Mouse (Mus musculus): ENCODE data around the gene Nhs. TPM values are rescaled to one million over a fixed set of nuclear protein-coding genes. Genes with fewer than 3 reads are reported as not detected.

The Nhs gene
- total RNA-seq, 2 experiments from 2014 or later = 4.0 to 4.1 TPM

DNA sequence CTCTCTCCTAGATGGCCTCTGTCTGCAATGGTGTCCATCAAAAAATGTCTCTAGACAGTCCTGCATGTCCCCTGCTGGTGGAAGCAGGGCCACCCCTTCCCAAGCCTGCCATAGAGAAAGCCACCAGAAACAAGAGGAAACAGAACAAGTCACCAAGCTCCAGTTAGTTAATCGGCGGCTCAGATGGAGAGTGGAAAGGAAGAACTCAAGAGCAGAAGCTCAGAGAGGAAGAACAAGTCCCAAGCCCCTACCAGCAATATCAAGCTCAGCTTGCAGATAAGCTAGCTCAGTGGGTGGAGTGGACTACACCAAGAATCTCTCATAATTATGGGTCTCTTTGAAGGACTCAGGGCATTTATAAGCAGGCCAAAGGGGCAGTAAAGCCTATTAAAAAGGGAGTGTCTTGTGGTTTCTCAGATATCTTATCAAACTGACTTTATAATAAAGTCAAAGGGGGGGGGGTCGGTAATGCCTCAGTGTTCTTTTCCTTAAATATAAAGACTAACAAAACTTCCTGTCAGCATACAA, 139.4 kb downstream of the Nhs start:
- DNase-seq (ENCODE audit: low spot score in 2 of 2) = no peak

DNA sequence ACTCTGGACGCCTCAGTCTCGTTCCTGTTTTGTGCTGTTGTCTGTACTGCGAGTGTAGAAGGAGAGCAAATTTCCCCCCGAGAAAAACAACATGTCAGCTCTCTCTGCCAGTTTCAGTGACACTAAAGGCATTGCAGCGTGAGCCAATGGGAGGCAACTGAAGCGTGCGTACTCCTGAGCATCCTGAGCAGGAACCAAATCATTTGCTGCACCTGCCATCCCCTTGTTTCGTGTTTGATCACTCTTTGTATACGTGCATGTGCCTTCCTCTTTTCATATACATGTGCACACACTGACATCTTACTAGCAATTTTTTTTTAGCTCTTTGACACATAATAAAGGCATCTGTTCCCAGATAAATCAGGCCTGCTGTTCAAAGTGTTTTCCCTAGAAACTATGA, 142.1 kb downstream of the Nhs start:
- no peak for DNase-seq (ENCODE audit: low spot score in 2 of 2)

DNA sequence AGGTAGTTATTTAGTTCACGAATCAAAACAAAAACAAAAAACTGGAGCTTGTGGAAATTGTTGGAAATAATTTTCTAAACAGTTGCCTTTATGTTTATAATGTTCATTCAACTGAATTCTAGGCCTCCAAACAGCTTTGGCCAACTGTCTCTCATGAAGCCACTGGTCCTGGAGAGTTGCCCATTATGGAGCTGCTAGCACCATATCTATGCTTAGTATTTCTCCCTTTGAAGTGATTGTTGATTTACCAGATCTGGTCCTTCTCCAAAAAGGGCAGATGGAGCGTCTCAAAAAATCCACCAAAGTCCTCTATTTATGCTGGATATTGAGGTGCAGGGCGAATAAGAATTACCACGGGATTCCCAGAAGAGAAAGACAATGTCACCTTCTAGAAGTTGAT, 147.0 kb downstream of the Nhs start:
- DNase-seq (ENCODE audit: low spot score in 2 of 2) = no peak

DNA sequence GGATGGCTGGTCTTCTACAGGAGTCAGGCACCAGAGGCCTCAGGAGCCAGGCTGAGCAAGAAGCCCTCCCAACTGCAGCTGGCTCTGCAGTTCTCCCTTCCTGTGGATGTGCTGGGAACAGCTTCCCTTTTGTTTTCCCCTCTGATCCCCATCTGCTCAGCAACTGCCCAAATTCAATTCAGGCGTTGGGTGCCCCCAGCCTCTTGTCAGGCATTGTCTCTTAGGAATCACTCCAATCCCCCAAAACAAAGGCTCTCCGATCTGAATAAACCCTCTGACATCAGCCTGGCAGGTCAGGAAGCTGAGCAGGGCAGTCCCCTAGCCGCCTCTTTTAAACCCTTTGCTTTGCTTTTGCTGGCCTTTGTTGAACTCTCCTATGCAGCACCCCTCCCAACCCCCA, 149.7 kb downstream of the Nhs start:
- DNase-seq (ENCODE audit: low spot score in 2 of 2) = no peak

GRCm38 (mm10) chrX:162003818-162004217, 155.7 kb downstream of the Nhs start:
- DNase-seq (ENCODE audit: low spot score in 2 of 2) = no peak

- no peak for DNase-seq (ENCODE audit: low spot score in 2 of 2)
Observed at GRCm38 (mm10) chrX:161998876-161999275, 160.7 kb downstream of the Nhs start.

DNA sequence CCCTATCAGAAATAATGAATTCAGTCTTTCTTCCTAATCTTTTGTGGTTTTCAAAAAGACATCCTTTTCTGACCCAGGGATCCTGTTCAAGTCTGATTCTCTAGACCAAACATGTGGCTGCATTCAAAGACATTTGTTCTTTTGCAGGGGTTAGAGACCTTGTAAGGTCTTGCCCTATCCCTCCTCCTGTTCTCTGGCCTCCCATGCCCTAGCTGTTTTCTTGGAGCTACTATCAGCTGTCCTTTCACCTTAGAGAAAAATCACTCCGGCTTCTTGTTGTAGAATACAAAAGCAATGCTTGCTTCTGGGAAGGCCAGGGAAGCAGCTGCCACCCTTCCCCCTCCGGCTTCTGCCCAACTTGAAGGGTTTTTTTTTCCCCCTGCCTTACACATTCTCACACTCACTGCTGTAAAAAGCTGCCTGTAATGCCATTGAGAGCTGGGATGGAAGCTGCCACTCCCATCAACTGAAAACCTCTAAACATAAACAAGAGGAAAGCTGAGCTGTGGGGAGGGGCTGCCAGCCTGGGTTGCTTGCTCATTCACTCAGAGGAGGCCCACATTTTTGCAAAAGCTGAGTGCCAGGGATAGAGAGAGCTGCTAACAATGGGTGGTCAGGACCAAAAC, 162.2 kb downstream of the Nhs start:
- no peak for DNase-seq (ENCODE audit: low spot score in 2 of 2)

GRCm38 (mm10) chrX:161990171-161990570, 169.4 kb downstream of the Nhs start:
- no peak for DNase-seq (ENCODE audit: low spot score in 2 of 2)

DNA sequence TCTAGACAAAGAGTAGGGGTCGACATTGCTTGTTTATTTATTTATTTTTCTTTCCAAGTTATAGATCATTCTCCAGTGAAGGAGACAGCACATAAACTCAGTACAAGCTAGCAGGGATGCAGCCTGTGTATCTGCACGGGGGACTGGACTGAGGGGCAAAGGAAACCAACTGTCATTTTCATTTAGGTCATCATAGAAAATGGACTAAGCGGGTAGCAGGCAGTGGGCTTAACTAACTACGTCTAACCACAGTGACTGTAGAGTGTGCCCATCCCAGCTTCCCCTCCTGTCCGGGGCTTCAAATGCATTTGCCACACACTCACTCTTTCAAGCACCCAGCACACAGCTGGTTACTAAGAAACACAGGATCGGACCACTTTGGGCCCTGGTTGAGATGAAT, 174.6 kb downstream of the Nhs start:
- DNase-seq (ENCODE audit: low spot score in 2 of 2) = no peak

- no peak for DNase-seq (ENCODE audit: low spot score in 2 of 2)
Observed at GRCm38 (mm10) chrX:161981399-161981798, 178.1 kb downstream of the Nhs start.

DNA sequence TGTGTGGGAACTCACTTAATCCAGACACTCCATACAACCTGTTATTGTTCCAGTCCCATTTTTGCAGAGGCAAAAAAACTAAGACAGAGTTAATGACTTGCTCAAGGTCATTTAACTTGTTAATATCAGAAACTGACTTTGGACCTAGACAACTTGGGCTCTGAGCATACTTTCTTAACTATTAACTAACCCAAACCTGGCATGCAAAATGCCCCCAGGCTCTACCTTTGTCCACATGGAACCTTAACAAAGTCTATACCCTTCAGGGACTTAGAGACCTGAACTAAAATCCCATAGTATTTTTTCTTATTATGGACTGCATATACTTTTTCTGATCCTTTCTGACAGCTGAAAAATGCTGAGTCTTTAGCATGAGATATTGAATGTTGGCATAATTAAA, 179.6 kb downstream of the Nhs start:
- no peak for DNase-seq (ENCODE audit: low spot score in 2 of 2)

DNA sequence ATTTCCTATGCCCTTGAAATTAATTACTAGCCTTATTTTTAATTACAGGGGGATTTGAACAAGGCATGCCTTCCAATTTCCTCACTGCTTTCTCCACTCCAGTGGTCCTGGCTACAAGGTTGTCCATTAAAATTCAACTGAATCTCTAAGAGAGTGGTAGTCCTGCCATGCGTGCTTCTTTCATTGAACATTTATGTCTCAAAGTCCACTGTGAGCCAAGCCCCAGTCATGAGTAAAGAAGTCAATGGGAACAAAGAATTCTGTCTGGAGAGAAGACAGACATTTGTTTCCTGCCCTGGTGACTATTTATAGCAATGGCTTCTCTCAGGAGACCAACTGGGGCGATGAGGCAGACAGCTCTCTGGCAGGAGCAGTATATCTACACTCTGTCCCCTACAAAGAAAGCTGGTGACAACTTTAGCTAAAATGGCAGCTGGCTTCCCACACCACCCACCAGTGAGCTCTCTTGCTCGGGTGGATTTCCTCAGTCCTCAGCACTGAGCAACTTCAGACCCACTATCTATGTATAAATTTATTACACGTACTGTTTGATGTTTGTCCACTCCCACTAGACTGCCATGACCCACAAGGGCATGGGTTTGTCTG, 182.2 kb downstream of the Nhs start:
- DNase-seq (ENCODE audit: low spot score in 2 of 2) = peak; percentile 14 to 41

- no peak for DNase-seq (ENCODE audit: low spot score in 2 of 2)
Observed at GRCm38 (mm10) chrX:161976376-161976775, 183.2 kb downstream of the Nhs start.

DNA sequence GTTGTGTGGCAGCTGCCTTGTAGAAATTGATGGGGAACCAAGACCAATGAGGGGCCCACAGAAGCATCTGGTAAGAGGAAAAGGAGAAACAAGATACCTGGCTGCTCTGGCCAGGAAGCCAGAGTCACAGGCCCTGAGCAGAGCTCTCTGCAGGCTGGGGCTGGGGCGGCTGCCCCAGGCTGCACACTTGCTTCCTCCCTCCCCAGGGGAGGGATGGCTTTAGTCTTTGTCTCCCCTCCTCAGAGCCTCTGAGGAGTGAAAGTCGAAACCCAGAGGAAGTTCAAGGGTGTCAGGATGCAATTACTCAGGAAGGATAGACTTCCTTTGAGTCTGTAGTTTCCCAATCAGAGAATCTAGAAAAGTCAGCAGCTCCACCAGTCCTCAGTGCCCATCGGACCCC, 186.0 kb downstream of the Nhs start:
- no peak for DNase-seq (ENCODE audit: low spot score in 2 of 2)

GRCm38 (mm10) chrX:161972723-161973122, 186.8 kb downstream of the Nhs start:
- no peak for DNase-seq (ENCODE audit: low spot score in 2 of 2)

GRCm38 (mm10) chrX:161971961-161972502, 187.5 kb downstream of the Nhs start:
- no peak for DNase-seq (ENCODE audit: low spot score in 2 of 2)

GRCm38 (mm10) chrX:161971131-161971530, 188.4 kb downstream of the Nhs start:
- no peak for DNase-seq (ENCODE audit: low spot score in 2 of 2)

GRCm38 (mm10) chrX:161967692-161968091, 191.8 kb downstream of the Nhs start:
- DNase-seq (ENCODE audit: low spot score in 2 of 2) = no peak

DNA sequence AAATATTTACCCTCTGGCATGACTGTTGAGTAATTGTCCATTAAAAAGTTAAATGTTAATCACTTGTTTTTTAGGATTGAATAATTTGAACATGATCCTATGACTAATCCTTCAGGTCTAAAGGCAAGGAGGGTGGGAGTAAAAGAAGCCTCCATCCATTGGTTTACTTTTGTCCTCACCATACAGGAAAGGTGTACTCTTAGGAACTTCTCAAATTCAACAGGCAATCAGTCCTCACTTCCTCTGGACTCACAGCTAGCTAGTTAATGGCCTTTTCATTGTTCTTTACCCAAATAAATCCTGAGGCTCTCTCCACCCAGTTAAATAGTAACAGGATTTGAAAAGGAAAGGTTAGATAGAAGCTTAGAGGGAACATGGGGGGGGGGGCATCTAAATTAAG, 196.2 kb downstream of the Nhs start:
- DNase-seq (ENCODE audit: low spot score in 2 of 2) = no peak

DNA sequence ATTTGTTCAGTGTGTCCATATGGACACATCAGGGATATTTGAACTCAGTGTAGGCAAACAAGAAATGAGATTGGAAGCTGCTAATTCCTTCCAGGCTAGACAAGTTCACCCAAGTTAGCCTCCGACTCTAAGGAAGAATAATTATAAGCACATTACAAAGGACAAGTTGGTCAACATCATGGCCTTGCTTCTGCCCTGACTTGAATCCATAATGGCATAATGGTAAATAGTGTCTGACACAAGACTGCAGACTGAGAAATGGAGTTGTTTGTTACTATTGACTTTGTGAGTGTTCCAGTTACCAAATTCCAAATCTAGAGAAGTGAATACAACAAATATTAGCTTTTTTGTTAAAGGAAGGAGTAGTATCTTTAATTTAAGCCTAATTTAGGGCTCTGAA, 196.7 kb downstream of the Nhs start:
- no peak for DNase-seq (ENCODE audit: low spot score in 2 of 2)

- no peak for DNase-seq (ENCODE audit: low spot score in 2 of 2)
Observed at GRCm38 (mm10) chrX:161961756-161962155, 197.8 kb downstream of the Nhs start.

DNA sequence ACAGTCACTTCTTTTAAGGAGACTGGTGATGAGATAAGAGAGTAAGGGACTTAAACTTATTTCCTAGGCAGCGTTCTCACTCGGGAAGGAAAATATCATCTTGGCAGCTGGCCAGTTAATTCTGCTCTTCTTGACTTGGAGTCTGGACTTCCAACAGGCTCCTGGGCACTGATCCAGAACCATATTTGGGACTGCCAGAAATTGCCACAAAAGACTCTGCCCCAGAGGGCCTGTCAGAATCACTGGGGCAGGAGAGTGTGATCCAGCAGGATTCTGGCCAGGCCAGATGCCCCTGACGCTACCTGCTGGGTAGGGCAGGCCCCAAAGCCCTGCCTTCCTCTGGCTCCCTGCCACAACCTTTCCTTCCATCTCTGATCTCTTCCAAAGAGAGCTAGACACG, 198.4 kb downstream of the Nhs start:
- no peak for DNase-seq (ENCODE audit: low spot score in 2 of 2)

DNA sequence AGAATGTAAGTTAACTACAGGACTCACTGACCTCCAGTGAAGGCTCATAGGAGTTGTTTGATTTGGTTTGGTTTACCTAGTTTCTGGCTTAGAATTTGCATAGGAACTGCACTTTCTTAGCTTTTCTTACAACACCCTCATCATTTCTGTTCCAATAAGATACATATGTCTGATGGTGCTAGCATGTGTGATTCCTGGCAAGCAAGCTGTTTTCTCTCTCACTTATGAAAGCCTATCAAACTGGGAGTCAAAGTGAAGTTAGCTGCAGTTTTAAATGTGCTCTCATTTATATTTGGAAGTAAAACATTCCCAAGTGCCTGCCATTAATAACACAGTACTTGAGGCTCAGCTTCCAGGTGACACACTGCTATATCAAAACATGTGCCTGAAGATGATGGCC, 207.2 kb downstream of the Nhs start:
- DNase-seq (ENCODE audit: low spot score in 2 of 2) = no peak
